Mouse (Mus musculus) midbrain, embryonic 12.5 days (tissue): Measurements from ENCODE around the gene Tmem108. TPM values are rescaled to one million over a fixed set of nuclear protein-coding genes. Genes with fewer than 3 reads are reported as not detected.
A peak's percentile ranks its signal among the peaks of the same experiment; 100 is the strongest.

Experiments
- ATAC-seq: fragments of 200-750 bp; cut with Nextera tagmentation; 2 replicates; pipeline ENCODE4 v1.8.0; 2017; ENCODE audit warnings: low read depth, moderate TSS enrichment, moderate library complexity; ENCODE audit not compliant: low FRiP score
- H3K27ac ChIP-seq: fragments of 300-500 bp; sonication (generic); replicated peaks from 2 replicates; pipeline ENCODE4 v1.5.1; 2016; ENCODE audit warnings: mild to moderate bottlenecking
- H3K27me3 ChIP-seq: fragments of 300-500 bp; sonication (generic); 2 replicates; pipeline ENCODE4 v1.6.1; 2016; ENCODE audit warnings: mild to moderate bottlenecking
- H3K36me3 ChIP-seq: fragments of 300-500 bp; sonication (generic); 2 replicates; pipeline ENCODE4 v1.6.1; 2016
- H3K4me1 ChIP-seq: fragments of 300-500 bp; sonication (generic); 2 replicates; pipeline ENCODE4 v1.6.1; 2016
- H3K4me2 ChIP-seq: fragments of 300-500 bp; sonication (generic); replicated peaks from 2 replicates; pipeline ENCODE4 v1.6.1; 2016; ENCODE audit warnings: mild to moderate bottlenecking, moderate library complexity
- H3K4me3 ChIP-seq: fragments of 300-500 bp; sonication (generic); 2 replicates; pipeline ENCODE4 v1.5.1; 2016; ENCODE audit warnings: mild to moderate bottlenecking
- H3K9ac ChIP-seq: fragments of 300-500 bp; sonication (generic); replicated peaks from 2 replicates; pipeline ENCODE4 v1.6.1; 2016; ENCODE audit warnings: mild to moderate bottlenecking, moderate library complexity
- H3K9me3 ChIP-seq: fragments of 300-500 bp; sonication (generic); 2 replicates; pipeline ENCODE4 v1.6.1; 2016; ENCODE audit warnings: mild to moderate bottlenecking
- WGBS: fragments of 180-500 bp; shearing (Covaris S2); methylation state at CpG from one replicate; pipeline ENCODE4 v1.1.7; 2016; 5-methylcytosine and 5-hydroxymethylcytosine counted together
- polyA plus RNA-seq: library from polyadenylated mRNA; unstranded; fragments of >200 nt; fragmentation: Nextera tagmentation; extraction: Ambion mirVana; gene quantifications from 2 replicates; pipeline ENCODE4 v1.2.1, GENCODE M21; 2016

Gene Tmem108
- polyA plus RNA-seq, 1 experiment from 2014 or later, result 14.0 TPM

DNA sequence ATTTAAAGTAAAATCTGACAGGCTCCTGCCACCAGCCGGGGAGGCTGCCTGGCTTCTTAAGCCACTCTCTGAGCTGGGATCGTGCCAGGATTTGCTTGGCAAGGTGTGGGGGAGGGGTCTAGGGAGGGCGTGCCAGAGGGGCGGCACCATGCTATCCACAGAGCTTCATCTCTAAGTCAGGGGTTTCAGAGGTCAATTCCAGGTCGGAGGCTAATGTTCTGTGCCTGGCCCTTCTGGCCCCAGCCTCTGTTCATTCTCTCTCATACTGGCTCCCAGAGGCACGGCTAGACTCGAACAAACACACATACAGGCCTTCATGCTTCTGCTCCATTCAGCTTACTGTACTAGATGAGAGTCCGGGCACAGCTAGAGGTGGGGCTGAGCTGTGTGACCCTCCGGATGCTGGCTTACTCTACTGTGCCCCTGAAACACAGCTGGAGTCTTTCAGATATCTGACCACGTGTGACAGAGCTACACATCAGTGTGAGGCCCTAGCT, 236.5 kb downstream of the Tmem108 start:
- H3K27me3 ChIP-seq, result peaks cover 19% of the 10 kb centered on the region
- peak overlapping the region; percentile 21; the same call in 1 of the 2 replicates for H3K4me2 ChIP-seq
- no peaks in the 10 kb centered on the region for H3K36me3 ChIP-seq
- H3K27ac ChIP-seq, result peak overlapping the region; percentile 73
- WGBS, result 14% methylated on average over 10 of the region's 10 CpGs
- no peak overlapping the region for H3K9ac ChIP-seq
- H3K9me3 ChIP-seq, result no peaks in the 10 kb centered on the region
- peaks cover 32% of the 10 kb centered on the region for H3K4me1 ChIP-seq
- H3K4me3 ChIP-seq, result no peak overlapping the region
- ATAC-seq, result peak; percentile 85

DNA sequence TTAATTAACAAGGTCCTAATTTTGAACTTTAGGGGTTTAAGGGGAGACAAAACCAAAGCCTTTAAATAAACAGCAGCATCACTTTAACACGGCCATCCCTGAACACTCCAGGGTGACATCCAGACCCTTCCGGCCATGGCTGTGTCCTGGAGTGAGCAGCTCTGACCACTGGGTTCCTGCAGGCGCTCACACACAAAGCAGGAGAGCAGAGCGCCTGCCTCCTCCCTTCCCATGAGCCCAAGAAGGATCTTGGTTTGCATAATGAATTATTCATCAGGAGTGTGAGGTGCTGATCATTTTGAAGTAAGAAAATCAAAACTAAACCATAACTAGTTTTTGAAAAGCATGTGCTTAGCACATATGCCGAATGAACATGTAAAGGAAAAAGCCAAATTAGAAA, 237.0 kb downstream of the Tmem108 start:
- H3K27me3 ChIP-seq, result peaks cover 19% of the 10 kb centered on the region
- peak; percentile 92 for ATAC-seq
- peaks cover 32% of the 10 kb centered on the region for H3K4me1 ChIP-seq
- H3K36me3 ChIP-seq, result no peaks in the 10 kb centered on the region
- no peak overlapping the region for H3K4me3 ChIP-seq
- H3K27ac ChIP-seq, result peak overlapping the region; percentile 73; the same call in 1 of the 2 replicates
- H3K9me3 ChIP-seq, result no peaks in the 10 kb centered on the region
- H3K9ac ChIP-seq, result no peak overlapping the region
- WGBS, result 11% methylated on average over 5 of the region's 5 CpGs
- H3K4me2 ChIP-seq, result peak overlapping the region; percentile 23; the same call in 1 of the 2 replicates

DNA sequence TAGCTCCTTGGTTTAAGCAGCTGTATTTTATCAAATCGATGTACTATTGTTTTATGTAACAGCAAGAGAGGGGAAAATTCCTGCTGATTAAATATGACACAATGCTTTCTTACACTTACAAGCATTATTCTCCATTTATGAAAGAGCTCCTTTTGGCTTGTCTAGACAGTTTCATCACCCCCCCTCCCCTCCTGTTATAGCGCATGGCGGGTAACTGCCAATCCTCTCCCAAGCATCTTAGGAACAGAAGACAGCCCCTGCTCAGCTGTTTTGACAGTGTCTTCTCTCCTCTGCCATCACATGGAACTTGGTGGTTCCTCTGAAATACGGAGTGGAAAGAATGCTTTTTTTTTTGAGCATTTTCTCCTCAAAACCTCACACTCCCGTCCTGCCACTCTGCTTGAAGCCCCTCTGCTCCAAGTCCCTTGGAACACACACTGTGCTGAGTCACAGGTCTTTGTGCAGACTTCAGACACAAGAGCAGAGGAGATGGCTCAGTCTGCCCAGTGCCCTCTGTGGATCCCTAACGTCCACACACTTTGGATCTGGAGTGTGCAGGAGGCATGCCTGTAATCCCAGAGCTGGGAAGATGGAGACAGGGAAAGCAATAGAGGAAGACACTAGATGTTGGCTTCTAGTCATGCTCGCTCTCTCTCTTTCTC, 237.8 kb downstream of the Tmem108 start:
- no peak; the same call in none of the 2 replicates for ATAC-seq
- no peak overlapping the region for H3K4me2 ChIP-seq
- peak overlapping the region; percentile 60; the same call in 1 of the 2 replicates for H3K27ac ChIP-seq

DNA sequence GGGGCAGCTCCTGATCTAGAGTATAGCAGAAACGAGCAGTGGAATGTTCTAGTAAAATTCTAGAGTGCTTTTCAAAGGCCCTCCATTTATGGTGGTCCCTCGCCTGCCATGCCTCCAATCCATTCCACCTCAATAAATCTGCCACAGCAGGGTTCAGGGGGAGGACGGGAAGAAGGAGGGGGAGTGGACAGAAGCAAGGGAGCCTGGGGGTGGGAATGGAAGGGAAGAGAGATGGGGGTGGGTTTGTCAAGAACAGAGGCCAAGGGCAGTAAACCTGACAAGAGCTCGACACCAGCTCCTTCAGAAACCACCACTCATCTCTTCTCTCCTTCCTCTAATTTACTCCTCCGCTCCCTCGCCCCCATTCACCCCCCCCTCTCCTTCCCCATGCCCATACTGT, 238.6 kb downstream of the Tmem108 start:
- Histone ChIP-seq H3K27me3 (peaks cover 19% of the 10 kb centered on the region), H3K4me3 (no peak overlapping the region), H3K4me2 (no peak overlapping the region), H3K4me1 (peaks cover 32% of the 10 kb centered on the region), H3K9ac (no peak overlapping the region), H3K27ac (no peak overlapping the region), H3K36me3 (no peaks in the 10 kb centered on the region), H3K9me3 (no peaks in the 10 kb centered on the region)
- no peak for ATAC-seq
- 56% methylated on average over 5 of the region's 6 CpGs for WGBS

More for the DNA sequence above, 237.8 kb downstream of the Tmem108 start:
- H3K9me3 ChIP-seq, result no peaks in the 10 kb centered on the region
- H3K27me3 ChIP-seq, result peaks cover 19% of the 10 kb centered on the region
- H3K36me3 ChIP-seq, result no peaks in the 10 kb centered on the region
- no peak overlapping the region for H3K4me3 ChIP-seq
- no peak overlapping the region for H3K9ac ChIP-seq
- peaks cover 32% of the 10 kb centered on the region for H3K4me1 ChIP-seq
- WGBS, result 62% methylated on average over 7 of the region's 7 CpGs

DNA sequence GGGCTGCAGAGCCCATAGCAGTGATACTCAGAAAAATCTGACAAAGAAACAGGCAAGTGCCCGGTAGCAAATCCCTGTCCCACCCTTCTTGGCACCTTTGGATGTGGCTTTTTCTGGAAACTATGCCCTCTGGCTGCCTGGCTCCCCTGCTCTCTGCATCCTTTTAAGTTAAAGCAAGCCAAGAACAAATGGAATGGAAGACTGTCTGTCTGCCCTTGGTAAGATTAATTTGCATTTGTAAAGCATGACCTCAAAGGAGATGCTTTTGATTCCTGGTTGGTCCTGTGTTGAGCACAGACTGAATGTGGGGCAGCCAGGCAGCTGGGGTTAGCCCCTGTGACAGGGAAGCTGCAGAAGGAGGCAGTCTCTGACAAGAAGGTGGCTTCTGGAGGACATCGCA, 247.8 kb downstream of the Tmem108 start:
- no peak overlapping the region for H3K9ac ChIP-seq
- WGBS, result 30% methylated on average over 2 of the region's 2 CpGs
- H3K27ac ChIP-seq, result no peak overlapping the region; the same call in 1 of the 2 replicates
- no peaks in the 10 kb centered on the region for H3K27me3 ChIP-seq
- H3K9me3 ChIP-seq, result no peaks in the 10 kb centered on the region
- H3K4me1 ChIP-seq, result peaks cover 10% of the 10 kb centered on the region
- no peaks in the 10 kb centered on the region for H3K36me3 ChIP-seq
- no peak overlapping the region for H3K4me3 ChIP-seq
- no peak for ATAC-seq
- no peak overlapping the region for H3K4me2 ChIP-seq

DNA sequence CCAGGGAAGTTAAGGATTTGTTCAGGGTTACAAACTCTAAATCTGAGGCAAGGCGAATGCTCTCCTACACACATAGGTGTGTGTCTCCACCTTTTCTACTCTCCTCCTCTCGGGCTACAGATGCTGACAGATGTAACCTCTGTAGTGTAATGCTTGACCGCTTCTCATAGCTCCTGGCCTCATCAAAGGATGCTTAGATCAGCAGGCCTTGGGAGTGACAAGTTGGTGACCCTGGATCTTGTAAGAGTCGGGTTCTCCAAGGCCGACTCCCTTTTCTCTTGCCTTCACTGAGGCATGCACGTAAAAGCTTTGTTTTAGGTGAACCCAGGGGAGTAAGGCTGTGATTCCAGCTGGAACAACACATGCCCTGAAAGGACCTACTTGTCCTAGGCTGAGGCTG, 249.4 kb downstream of the Tmem108 start:
- no peak overlapping the region for H3K27ac ChIP-seq
- H3K9me3 ChIP-seq, result no peaks in the 10 kb centered on the region
- H3K4me2 ChIP-seq, result no peak overlapping the region
- no peak overlapping the region for H3K9ac ChIP-seq
- no peak for ATAC-seq
- H3K4me1 ChIP-seq, result peaks cover 11% of the 10 kb centered on the region
- no peaks in the 10 kb centered on the region for H3K27me3 ChIP-seq
- H3K36me3 ChIP-seq, result no peaks in the 10 kb centered on the region
- H3K4me3 ChIP-seq, result no peak overlapping the region
- WGBS, result 79% methylated on average over 6 of the region's 6 CpGs

DNA sequence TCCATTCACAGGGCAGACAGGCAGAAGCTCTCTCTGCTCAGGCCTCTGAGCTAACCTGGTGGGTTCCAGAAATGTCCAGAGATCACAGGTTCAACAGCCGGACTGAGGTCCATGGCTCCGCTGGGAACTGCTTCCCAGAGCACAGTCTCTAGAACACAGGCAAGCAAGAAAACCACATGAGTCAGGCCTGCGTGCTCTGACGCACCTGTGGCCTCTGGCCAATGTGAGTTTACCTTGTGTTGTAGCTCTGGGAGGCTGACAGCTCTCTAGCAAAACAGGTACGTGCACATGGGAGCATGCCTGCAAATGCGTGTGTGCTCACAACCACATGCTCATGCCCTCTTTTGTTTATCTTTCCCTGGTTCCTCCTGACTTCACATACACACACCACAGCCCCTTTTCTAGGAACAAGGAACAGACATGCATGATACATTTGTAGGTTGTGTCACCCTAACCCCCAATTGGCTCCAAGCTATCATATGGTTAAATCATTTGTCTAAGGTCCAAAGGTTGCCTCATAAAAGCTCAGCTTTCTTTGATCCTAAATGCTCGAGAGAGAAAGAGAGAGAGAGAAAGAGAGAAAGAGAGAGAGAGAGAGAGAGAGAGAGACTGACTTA, 254.6 kb downstream of the Tmem108 start:
- Histone ChIP-seq H3K9me3 (no peaks in the 10 kb centered on the region), H3K36me3 (no peaks in the 10 kb centered on the region), H3K27ac (no peak overlapping the region; the same call in 1 of the 2 replicates), H3K4me1 (peaks cover 45% of the 10 kb centered on the region), H3K9ac (no peak overlapping the region), H3K27me3 (peaks cover 12% of the 10 kb centered on the region), H3K4me2 (no peak overlapping the region), H3K4me3 (no peak overlapping the region)
- no peak for ATAC-seq
- 79% methylated on average over 7 of the region's 7 CpGs for WGBS

DNA sequence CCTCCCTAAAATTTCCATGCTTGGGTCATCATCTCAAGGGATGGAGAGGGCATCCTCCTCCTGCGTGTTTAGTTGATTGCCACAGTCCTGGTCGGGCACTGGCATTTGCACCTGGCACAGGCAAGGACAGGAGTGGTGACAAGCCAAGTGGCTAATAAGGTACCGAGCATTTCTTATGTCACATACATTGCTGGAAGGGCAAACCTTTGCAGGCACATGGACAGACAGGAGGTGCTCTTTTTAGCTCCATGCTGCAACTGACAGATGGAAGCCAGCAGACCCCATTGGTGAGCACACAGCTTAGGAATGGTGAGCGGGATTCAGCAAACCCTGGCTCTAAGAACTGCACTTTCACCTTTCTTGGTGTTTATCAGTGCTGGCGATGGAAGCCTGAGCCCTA, 256.6 kb downstream of the Tmem108 start:
- Histone ChIP-seq H3K27me3 (peaks cover 21% of the 10 kb centered on the region), H3K36me3 (no peaks in the 10 kb centered on the region), H3K4me3 (no peak overlapping the region), H3K4me2 (0 out of 2 replicates have a peak overlapping the region, but pooled peaks have one; percentile 3), H3K9ac (no peak overlapping the region), H3K27ac (peak overlapping the region; percentile 67), H3K4me1 (peaks cover 55% of the 10 kb centered on the region), H3K9me3 (no peaks in the 10 kb centered on the region)
- 64% methylated on average over 5 of the region's 5 CpGs for WGBS
- peak; percentile 39; the same call in 1 of the 2 replicates for ATAC-seq

DNA sequence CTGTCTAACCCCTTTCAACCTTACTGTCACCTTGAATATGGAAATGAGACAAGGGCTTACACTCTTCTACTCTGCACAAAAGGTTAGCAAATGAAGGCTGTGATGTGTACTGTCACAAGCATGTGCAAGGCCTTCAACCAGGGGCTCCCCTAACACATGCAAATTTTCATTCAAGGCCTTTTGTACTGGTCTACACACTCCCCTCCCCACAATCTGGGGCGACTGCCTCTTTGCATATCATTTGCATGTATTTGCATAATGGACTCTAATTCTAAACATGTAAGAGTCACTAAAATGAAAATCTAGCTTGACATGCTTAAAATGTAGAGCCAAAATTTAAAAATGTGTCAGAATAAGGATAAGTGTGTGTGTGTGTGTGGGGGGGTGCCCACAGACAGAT, 257.0 kb downstream of the Tmem108 start:
- H3K36me3 ChIP-seq, result no peaks in the 10 kb centered on the region
- peaks cover 58% of the 10 kb centered on the region for H3K4me1 ChIP-seq
- H3K9me3 ChIP-seq, result no peaks in the 10 kb centered on the region
- H3K9ac ChIP-seq, result no peak overlapping the region
- H3K27ac ChIP-seq, result peak overlapping the region; percentile 67
- H3K4me3 ChIP-seq, result no peak overlapping the region
- H3K27me3 ChIP-seq, result peaks cover 25% of the 10 kb centered on the region
- ATAC-seq, result peak; percentile 92
- no peak overlapping the region for H3K4me2 ChIP-seq
- 29% methylated on average over 1 of the region's 1 CpGs for WGBS

DNA sequence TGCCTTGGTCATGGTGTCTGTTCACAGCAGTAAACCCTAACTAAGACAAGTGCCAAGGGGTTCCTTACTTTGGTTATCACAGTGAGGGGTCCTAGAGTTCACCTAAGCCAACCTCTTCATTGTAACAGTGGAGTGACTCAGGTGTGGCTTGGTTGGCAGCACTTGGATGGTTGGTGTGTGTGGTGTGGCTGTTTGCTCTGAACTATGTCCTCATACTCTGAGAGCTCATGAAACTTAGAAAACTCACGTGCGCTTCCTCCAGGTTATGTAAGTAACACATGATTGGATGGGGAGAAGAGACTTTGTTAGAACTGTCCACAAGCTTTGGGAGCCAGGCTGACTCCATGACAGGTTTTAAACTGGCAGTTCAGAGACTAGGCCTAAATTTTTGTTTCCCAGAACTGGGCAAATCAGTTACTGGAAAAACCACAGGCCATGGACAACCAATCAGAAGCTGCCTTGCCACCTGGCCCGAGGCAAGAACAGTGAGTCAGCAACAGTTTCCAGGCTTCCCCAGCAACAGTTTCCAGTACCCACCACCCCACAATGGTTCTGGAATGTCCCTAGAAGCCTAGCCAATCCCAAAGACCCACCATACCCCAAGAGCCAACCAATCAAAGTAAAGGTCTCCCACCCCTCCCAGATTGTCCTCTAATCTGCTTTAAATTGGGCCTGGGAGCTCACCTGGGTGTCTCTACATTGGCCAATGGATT, 257.9 kb downstream of the Tmem108 start:
- no peak for ATAC-seq
- Histone ChIP-seq H3K27me3 (peaks cover 34% of the 10 kb centered on the region), H3K4me3 (no peak overlapping the region), H3K36me3 (no peaks in the 10 kb centered on the region), H3K9ac (no peak overlapping the region), H3K4me2 (no peak overlapping the region), H3K4me1 (peaks cover 60% of the 10 kb centered on the region), H3K27ac (peak overlapping the region; percentile 67), H3K9me3 (no peaks in the 10 kb centered on the region)
- 89% methylated on average over 3 of the region's 3 CpGs for WGBS

DNA sequence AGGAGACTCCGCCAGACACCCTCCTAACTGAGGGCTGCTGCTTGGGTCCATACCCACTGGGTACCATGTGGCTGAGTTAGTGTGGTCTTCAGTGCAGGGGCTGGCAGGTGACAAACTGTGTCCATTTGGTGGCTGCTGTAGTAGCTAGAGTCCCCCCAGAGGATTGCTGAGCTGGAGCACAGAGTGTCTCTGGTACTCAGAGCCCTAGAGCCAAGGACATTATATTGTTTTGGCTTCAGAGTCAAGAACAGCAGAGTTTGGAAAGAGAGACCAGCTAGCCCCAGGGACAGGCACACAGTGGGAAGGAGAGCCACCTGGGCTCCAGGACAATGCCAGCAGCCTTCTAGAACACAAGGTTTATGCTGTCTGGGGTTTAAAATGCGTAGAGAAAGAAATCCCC, 259.0 kb downstream of the Tmem108 start:
- no peak overlapping the region for H3K4me2 ChIP-seq
- WGBS, result 68% methylated on average over 2 of the region's 2 CpGs
- H3K27ac ChIP-seq, result peak overlapping the region; percentile 30; the same call in 1 of the 2 replicates
- peaks cover 44% of the 10 kb centered on the region for H3K27me3 ChIP-seq
- H3K4me1 ChIP-seq, result peaks cover 60% of the 10 kb centered on the region
- no peaks in the 10 kb centered on the region for H3K36me3 ChIP-seq
- H3K9me3 ChIP-seq, result no peaks in the 10 kb centered on the region
- no peak for ATAC-seq
- H3K9ac ChIP-seq, result no peak overlapping the region
- no peak overlapping the region for H3K4me3 ChIP-seq
